Mouse (Mus musculus): Measurements from ENCODE around the gene Fyco1. TPM values are rescaled to one million over a fixed set of nuclear protein-coding genes. Genes with fewer than 3 reads are reported as not detected.
"Not testable (repeated sequence)": the region's sequence is repeated elsewhere in the genome, so short reads cannot be mapped to it uniquely, and the experiment has no call there.

Gene Fyco1
- polyA plus RNA-seq, 1 experiment from 2014 or later = 5.8 TPM

DNA sequence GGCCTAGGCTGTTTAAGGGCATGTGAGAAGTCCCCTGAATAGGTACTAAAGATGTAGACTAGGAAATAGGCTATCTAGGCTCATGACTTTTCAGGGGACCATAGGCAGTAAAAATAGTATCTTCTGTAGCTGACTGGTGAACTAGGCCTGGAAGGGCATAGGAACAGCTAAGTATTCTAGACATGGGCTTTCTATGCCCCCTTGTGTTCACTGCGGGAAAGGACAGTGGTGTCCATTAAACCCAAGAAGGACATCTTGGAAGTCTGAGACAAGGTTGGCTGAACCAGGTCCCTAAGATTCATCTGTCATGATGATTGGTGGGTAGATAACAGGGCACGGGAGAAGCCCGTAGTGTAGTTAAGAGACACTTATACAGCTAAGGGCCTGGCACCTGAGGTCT, 55.5 kb downstream of the Fyco1 start:
- H3K4me2 ChIP-seq (ENCODE audit: low read depth, low read length) = no peak overlapping the region
- ATAC-seq (replicated peaks; ENCODE audit: insufficient number of reproducible peaks, low FRiP score, low TSS enrichment, low read depth) (no peak; the same call in 1 of the 2 replicates), DNase-seq (ENCODE audit: low spot score) (peak; percentile 70)
- H3K27ac ChIP-seq (replicated peaks; ENCODE audit: low read depth, low read length) = no peak overlapping the region
- H3K27me3 ChIP-seq (ENCODE audit: control insufficient read depth, insufficient read depth, low read length) = no peaks in the 10 kb centered on the region
- H3K4me1 ChIP-seq (ENCODE audit: control insufficient read depth, insufficient read depth, low read length) = no peaks in the 10 kb centered on the region
- H3K4me3 ChIP-seq (ENCODE audit: low read depth, low read length) = no peak overlapping the region
- H3K9ac ChIP-seq (replicated peaks; ENCODE audit: low read length) = no peak overlapping the region
- WGBS = 70% methylated on average over 3 of the region's 3 CpGs
- no peaks in the 10 kb centered on the region for H3K9me3 ChIP-seq (replicated peaks; ENCODE audit: control insufficient read depth, low read length)
- no peaks in the 10 kb centered on the region; the same call in none of the 2 replicates for H3K36me3 ChIP-seq (replicated peaks; ENCODE audit: control insufficient read depth, insufficient read depth, low read depth, low read length)

DNA sequence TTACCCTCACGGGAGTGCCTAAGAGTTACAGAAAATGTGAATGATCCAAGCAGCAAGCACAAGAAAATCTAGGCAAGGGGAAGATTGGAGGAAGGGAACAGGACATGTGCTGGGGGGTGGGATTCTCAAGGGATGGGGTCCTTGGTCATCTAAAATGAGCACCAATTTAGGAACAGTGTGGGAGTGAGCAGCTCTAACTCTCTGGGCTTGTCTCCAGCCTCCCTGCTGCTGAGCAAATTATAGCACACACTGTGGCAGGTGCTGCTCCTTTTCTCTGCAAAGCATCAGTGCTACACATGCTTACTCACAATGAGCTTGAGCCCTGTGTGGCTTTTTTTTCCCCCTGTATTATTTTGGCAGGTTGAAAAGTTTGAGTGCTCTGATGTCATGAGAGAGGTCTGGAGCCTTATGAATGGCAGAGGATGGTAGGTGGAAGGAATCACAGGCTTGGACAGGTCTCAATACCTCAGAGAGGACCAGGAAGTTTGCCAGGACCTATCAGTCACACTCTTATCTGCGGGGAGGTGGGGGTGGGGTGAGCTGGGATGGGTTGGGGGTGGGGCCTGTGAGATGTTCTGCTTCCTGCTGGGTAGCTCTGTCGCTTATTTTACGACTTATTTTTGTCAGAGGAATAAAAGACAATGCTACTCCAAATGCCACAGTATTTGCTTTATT, 62.7 kb downstream of the Fyco1 start:
- DNase-seq (ENCODE audit: low spot score) (no peak), ATAC-seq (replicated peaks; ENCODE audit: insufficient number of reproducible peaks, low FRiP score, low TSS enrichment, low read depth) (no peak)
- Histone ChIP-seq H3K4me3 (ENCODE audit: low read depth, low read length) (no peak overlapping the region), H3K4me2 (ENCODE audit: low read depth, low read length) (no peak overlapping the region), H3K9ac (replicated peaks; ENCODE audit: low read length) (no peak overlapping the region), H3K27ac (replicated peaks; ENCODE audit: low read depth, low read length) (no peak overlapping the region), H3K4me1 (ENCODE audit: control insufficient read depth, insufficient read depth, low read length) (no peaks in the 10 kb centered on the region), H3K9me3 (replicated peaks; ENCODE audit: control insufficient read depth, low read length) (no peaks in the 10 kb centered on the region), H3K36me3 (replicated peaks; ENCODE audit: control insufficient read depth, insufficient read depth, low read depth, low read length) (no peaks in the 10 kb centered on the region; the same call in none of the 2 replicates), H3K27me3 (ENCODE audit: control insufficient read depth, insufficient read depth, low read length) (no peaks in the 10 kb centered on the region)
- WGBS = 84% methylated on average over 4 of the region's 4 CpGs

DNA sequence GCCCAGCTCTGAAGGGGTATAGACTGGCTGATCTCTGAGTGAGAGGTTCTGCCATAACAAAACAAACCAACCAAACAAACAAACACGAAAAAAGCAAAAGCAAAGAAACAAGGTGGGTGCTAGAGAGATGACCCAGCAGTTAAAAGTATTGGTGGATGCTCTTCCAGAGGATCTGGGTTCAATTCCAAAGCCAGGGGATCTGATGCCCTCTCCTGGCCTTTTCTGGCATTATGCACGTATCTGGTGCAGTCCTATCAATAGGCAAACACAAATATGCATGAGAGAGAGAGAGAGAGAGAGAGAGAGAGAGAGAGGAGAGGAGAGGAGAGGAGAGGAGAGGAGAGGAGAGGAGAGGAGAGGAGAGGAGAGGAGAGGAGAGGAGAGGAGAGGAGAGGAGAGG, 78.4 kb downstream of the Fyco1 start:
- H3K4me2 ChIP-seq (ENCODE audit: low read depth, low read length); H3K4me3 ChIP-seq (ENCODE audit: low read depth, low read length); H3K36me3 ChIP-seq (replicated peaks; ENCODE audit: control insufficient read depth, insufficient read depth, low read depth, low read length); ATAC-seq (replicated peaks; ENCODE audit: insufficient number of reproducible peaks, low FRiP score, low TSS enrichment, low read depth); H3K4me1 ChIP-seq (ENCODE audit: control insufficient read depth, insufficient read depth, low read length); H3K27me3 ChIP-seq (ENCODE audit: control insufficient read depth, insufficient read depth, low read length); H3K9ac ChIP-seq (replicated peaks; ENCODE audit: low read length); H3K9me3 ChIP-seq (replicated peaks; ENCODE audit: control insufficient read depth, low read length); H3K27ac ChIP-seq (replicated peaks; ENCODE audit: low read depth, low read length): not testable (repeated sequence)
- peak; percentile 20 for DNase-seq (ENCODE audit: low spot score)
- 33% methylated on average over 2 of the region's 2 CpGs for WGBS

DNA sequence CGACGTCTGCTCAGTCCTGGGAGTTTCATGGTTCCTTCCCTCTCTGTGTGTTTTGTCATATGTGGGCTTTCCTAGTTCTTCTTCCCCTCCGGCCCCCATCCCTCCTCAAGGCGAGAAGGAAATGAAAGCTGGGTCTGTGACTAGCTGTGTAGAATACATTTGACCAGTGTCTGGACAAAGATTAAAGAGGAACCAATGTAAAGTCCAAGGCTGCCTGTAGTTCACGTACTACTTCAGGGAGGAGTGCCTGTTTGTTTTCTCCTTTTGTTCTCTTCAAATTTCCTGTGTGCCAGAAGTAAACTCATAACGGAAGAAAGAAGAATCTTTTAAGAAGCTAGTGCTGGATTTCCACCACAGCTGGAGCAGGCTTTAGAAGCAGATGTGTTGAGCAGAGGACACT, 82.2 kb downstream of the Fyco1 start:
- H3K9ac ChIP-seq (replicated peaks; ENCODE audit: low read length) = no peak overlapping the region
- 71% methylated on average over 6 of the region's 6 CpGs for WGBS

DNA sequence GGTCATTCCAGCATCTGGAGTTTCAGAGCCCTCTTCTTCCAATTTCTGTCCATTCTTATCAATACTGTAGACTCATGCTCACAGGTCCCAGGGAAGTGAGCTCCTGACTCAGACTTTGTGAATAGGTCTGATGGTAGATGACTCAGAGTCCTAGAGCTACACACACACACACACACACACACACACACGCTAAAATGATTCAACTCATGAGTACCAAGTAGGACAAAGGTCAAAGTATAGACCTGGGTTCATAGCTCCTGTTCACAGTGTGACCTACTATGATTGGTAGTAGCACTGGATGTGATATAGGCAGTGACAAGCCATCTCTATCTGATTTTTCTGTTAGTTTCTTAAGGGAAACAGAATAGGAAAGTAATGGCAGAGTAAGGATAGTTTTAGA, 83.3 kb downstream of the Fyco1 start:
- 87% methylated on average over 1 of the region's 1 CpGs for WGBS
- Histone ChIP-seq H3K4me1 (ENCODE audit: control insufficient read depth, insufficient read depth, low read length) (no peaks in the 10 kb centered on the region), H3K36me3 (replicated peaks; ENCODE audit: control insufficient read depth, insufficient read depth, low read depth, low read length) (no peaks in the 10 kb centered on the region), H3K4me2 (ENCODE audit: low read depth, low read length) (no peak overlapping the region), H3K9ac (replicated peaks; ENCODE audit: low read length) (no peak overlapping the region), H3K27ac (replicated peaks; ENCODE audit: low read depth, low read length) (no peak overlapping the region), H3K9me3 (replicated peaks; ENCODE audit: control insufficient read depth, low read length) (no peaks in the 10 kb centered on the region), H3K4me3 (ENCODE audit: low read depth, low read length) (no peak overlapping the region), H3K27me3 (ENCODE audit: control insufficient read depth, insufficient read depth, low read length) (no peaks in the 10 kb centered on the region)
- no peak for DNase-seq (ENCODE audit: low spot score)
- ATAC-seq (replicated peaks; ENCODE audit: insufficient number of reproducible peaks, low FRiP score, low TSS enrichment, low read depth) = no peak

More for the DNA sequence above, 82.2 kb downstream of the Fyco1 start:
- Histone ChIP-seq H3K4me3 (ENCODE audit: low read depth, low read length) (no peak overlapping the region), H3K27ac (replicated peaks; ENCODE audit: low read depth, low read length) (no peak overlapping the region), H3K4me2 (ENCODE audit: low read depth, low read length) (no peak overlapping the region), H3K4me1 (ENCODE audit: control insufficient read depth, insufficient read depth, low read length) (no peaks in the 10 kb centered on the region), H3K36me3 (replicated peaks; ENCODE audit: control insufficient read depth, insufficient read depth, low read depth, low read length) (no peaks in the 10 kb centered on the region), H3K27me3 (ENCODE audit: control insufficient read depth, insufficient read depth, low read length) (no peaks in the 10 kb centered on the region), H3K9me3 (replicated peaks; ENCODE audit: control insufficient read depth, low read length) (no peaks in the 10 kb centered on the region)
- DNase-seq (ENCODE audit: low spot score) (no peak), ATAC-seq (replicated peaks; ENCODE audit: insufficient number of reproducible peaks, low FRiP score, low TSS enrichment, low read depth) (no peak)

DNA sequence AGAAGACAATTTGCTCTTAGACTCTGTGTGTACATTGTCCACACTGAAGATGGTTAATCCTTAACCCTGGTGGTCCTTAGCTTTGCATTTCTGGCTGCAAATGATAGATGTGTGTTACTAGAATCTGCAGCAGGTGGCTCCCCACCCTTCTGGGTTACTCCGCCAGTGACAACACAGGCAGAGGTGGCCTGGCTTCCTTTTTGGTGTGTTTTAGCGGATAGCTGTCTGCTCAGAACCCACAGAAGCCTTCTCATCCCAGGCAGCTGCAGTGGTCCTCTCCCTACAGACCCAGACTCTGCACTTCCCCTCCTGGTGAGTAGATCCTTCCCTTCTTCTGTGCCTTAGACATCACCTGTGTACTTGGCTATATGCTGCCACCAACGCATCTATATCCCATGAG, 84.7 kb downstream of the Fyco1 start:
- Histone ChIP-seq H3K27me3 (ENCODE audit: control insufficient read depth, insufficient read depth, low read length) (no peaks in the 10 kb centered on the region), H3K9me3 (replicated peaks; ENCODE audit: control insufficient read depth, low read length) (no peaks in the 10 kb centered on the region), H3K4me1 (ENCODE audit: control insufficient read depth, insufficient read depth, low read length) (no peaks in the 10 kb centered on the region), H3K36me3 (replicated peaks; ENCODE audit: control insufficient read depth, insufficient read depth, low read depth, low read length) (no peaks in the 10 kb centered on the region), H3K27ac (replicated peaks; ENCODE audit: low read depth, low read length) (no peak overlapping the region), H3K4me3 (ENCODE audit: low read depth, low read length) (no peak overlapping the region), H3K9ac (replicated peaks; ENCODE audit: low read length) (no peak overlapping the region), H3K4me2 (ENCODE audit: low read depth, low read length) (no peak overlapping the region)
- ATAC-seq (replicated peaks; ENCODE audit: insufficient number of reproducible peaks, low FRiP score, low TSS enrichment, low read depth) = no peak
- 86% methylated on average over 3 of the region's 3 CpGs for WGBS
- DNase-seq (ENCODE audit: low spot score) = no peak

DNA sequence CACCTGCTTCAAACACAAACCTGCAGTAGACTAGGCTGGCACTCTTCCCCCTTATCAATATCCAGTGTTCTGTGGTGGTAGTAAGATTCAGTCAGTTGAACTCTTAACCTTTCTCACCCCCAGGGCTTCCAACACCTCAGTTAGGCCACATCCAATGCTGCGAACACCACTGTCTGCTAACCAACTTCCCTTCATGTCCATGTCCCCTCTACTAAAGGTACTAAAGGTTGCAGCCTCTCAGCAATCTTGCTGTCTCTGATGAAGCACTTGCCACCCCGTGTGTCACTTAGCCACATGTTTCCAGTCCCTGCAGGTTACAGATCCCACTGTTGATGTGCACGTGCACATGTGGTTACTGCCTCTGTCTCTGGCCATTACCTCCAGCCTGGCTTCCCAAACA, 87.9 kb downstream of the Fyco1 start:
- H3K27ac ChIP-seq (replicated peaks; ENCODE audit: low read depth, low read length) = no peak overlapping the region
- H3K4me3 ChIP-seq (ENCODE audit: low read depth, low read length) = no peak overlapping the region
- H3K9me3 ChIP-seq (replicated peaks; ENCODE audit: control insufficient read depth, low read length) = no peaks in the 10 kb centered on the region
- no peaks in the 10 kb centered on the region for H3K36me3 ChIP-seq (replicated peaks; ENCODE audit: control insufficient read depth, insufficient read depth, low read depth, low read length)
- no peaks in the 10 kb centered on the region for H3K27me3 ChIP-seq (ENCODE audit: control insufficient read depth, insufficient read depth, low read length)
- H3K9ac ChIP-seq (replicated peaks; ENCODE audit: low read length) = no peak overlapping the region
- H3K4me2 ChIP-seq (ENCODE audit: low read depth, low read length) = no peak overlapping the region
- ATAC-seq (replicated peaks; ENCODE audit: insufficient number of reproducible peaks, low FRiP score, low TSS enrichment, low read depth) = no peak
- DNase-seq (ENCODE audit: low spot score) = no peak
- 81% methylated on average over 3 of the region's 3 CpGs for WGBS
- no peaks in the 10 kb centered on the region for H3K4me1 ChIP-seq (ENCODE audit: control insufficient read depth, insufficient read depth, low read length)

DNA sequence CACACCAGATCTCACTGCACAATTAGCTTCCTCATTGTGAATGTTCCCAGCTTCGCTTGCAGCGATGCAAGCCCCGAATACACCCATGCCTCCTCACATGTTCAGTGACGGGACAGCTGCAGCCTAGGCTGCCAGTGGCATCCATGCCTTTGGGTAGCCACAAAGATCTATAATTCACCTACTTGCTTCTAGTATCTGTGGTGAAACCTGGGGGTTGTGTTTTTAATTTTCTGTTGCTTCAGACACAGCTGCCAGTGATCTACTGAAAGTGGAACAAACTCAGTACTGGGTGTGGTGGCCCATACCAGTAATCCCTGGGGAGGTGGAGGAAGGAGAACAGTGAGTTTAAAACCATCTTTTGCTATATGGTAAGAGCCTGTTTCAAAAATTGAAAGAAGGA, 88.8 kb downstream of the Fyco1 start:
- DNase-seq (ENCODE audit: low spot score) (no peak), ATAC-seq (replicated peaks; ENCODE audit: insufficient number of reproducible peaks, low FRiP score, low TSS enrichment, low read depth) (no peak)
- Histone ChIP-seq H3K4me2 (ENCODE audit: low read depth, low read length) (no peak overlapping the region), H3K9me3 (replicated peaks; ENCODE audit: control insufficient read depth, low read length) (no peaks in the 10 kb centered on the region), H3K4me1 (ENCODE audit: control insufficient read depth, insufficient read depth, low read length) (no peaks in the 10 kb centered on the region), H3K9ac (replicated peaks; ENCODE audit: low read length) (no peak overlapping the region), H3K36me3 (replicated peaks; ENCODE audit: control insufficient read depth, insufficient read depth, low read depth, low read length) (no peaks in the 10 kb centered on the region), H3K4me3 (ENCODE audit: low read depth, low read length) (no peak overlapping the region), H3K27me3 (ENCODE audit: control insufficient read depth, insufficient read depth, low read length) (no peaks in the 10 kb centered on the region), H3K27ac (replicated peaks; ENCODE audit: low read depth, low read length) (no peak overlapping the region)
- WGBS = 86% methylated on average over 4 of the region's 4 CpGs

Data from embryonic facial prominence, embryonic 11.5 days (tissue).